Mouse (Mus musculus) heart, embryonic 13.5 days (tissue): ENCODE results near the gene Nutm1. TPM values are rescaled to one million over a fixed set of nuclear protein-coding genes. Genes with fewer than 3 reads are reported as not detected.

Experiments
- ATAC-seq: fragments of 200-750 bp; cut with Nextera tagmentation; 2 replicates; pipeline ENCODE4 v1.8.0; 2017; ENCODE audit warnings: moderate TSS enrichment; ENCODE audit not compliant: insufficient number of reproducible peaks, low FRiP score, low TSS enrichment; ENCODE audit errors: extremely low read depth
- H3K27ac ChIP-seq: fragments of 300-500 bp; sonication (generic); replicated peaks from 2 replicates; pipeline ENCODE4 v1.5.1; 2015; ENCODE audit warnings: moderate library complexity, mild to moderate bottlenecking, inconsistent platforms
- H3K27me3 ChIP-seq: fragments of 300-500 bp; sonication (generic); replicated peaks from 2 replicates; pipeline ENCODE4 v1.6.1; 2015; ENCODE audit warnings: mild to moderate bottlenecking, inconsistent platforms
- H3K36me3 ChIP-seq: fragments of 300-500 bp; sonication (generic); 2 replicates; pipeline ENCODE4 v1.6.1; 2015; ENCODE audit warnings: mild to moderate bottlenecking, inconsistent platforms
- H3K4me1 ChIP-seq: fragments of 300-500 bp; sonication (generic); 2 replicates; pipeline ENCODE4 v1.6.1; 2015; ENCODE audit warnings: inconsistent platforms
- H3K4me2 ChIP-seq: fragments of 300-500 bp; sonication (generic); 2 replicates; pipeline ENCODE4 v1.6.1; 2015; ENCODE audit warnings: inconsistent platforms, mild to moderate bottlenecking, moderate library complexity
- H3K4me3 ChIP-seq: fragments of 300-500 bp; sonication (generic); 2 replicates; pipeline ENCODE4 v1.5.1; 2015; ENCODE audit warnings: moderate library complexity, mild to moderate bottlenecking, inconsistent platforms
- H3K9ac ChIP-seq: fragments of 300-500 bp; sonication (generic); 2 replicates; pipeline ENCODE4 v1.6.1; 2015; ENCODE audit warnings: inconsistent platforms, mild to moderate bottlenecking, moderate library complexity
- H3K9me3 ChIP-seq: fragments of 300-500 bp; sonication (generic); 2 replicates; pipeline ENCODE4 v1.6.1; 2016; ENCODE audit warnings: inconsistent platforms
- WGBS: fragments of 180-500 bp; shearing (Covaris S2); methylation state at CpG from one replicate; pipeline ENCODE4 v1.1.7; 2015; ENCODE audit warnings: mixed read lengths; 5-methylcytosine and 5-hydroxymethylcytosine counted together
- polyA plus RNA-seq: library from polyadenylated mRNA; unstranded; fragments of >200 nt; fragmentation: Nextera tagmentation; extraction: Ambion mirVana; gene quantifications from 2 replicates; pipeline ENCODE4 v1.2.1, GENCODE M21; 2015

Gene Nutm1
- polyA plus RNA-seq, 1 experiment from 2014 or later: 0.05 TPM

DNA sequence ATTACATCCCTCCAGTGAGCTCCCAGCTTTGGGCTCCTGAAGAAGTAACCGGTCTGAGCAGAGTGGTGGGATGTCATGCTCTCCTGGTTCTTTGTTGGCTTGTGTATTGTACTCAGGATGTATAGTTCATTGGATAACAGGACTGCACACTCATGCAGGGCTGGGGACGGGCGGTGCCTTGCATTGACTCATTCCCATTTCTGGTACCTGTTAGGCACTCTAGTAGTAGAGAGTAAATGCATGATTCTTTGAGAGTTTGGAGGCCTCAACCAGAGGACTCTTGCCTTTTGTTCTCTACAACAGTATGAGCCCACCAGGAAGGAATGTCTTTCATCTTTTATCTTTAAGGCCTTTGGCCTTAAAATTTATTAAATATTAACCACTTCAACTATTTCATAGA, 17.8 kb upstream of the Nutm1 start:
- Histone ChIP-seq H3K27ac (no peak overlapping the region), H3K4me2 (no peak overlapping the region), H3K27me3 (no peaks in the 10 kb centered on the region), H3K9ac (no peak overlapping the region), H3K36me3 (peaks cover 14% of the 10 kb centered on the region), H3K9me3 (no peaks in the 10 kb centered on the region), H3K4me1 (no peaks in the 10 kb centered on the region; the same call in 1 of the 2 replicates), H3K4me3 (no peak overlapping the region)
- 94% methylated on average over 3 of the region's 3 CpGs for WGBS
- no peak for ATAC-seq

DNA sequence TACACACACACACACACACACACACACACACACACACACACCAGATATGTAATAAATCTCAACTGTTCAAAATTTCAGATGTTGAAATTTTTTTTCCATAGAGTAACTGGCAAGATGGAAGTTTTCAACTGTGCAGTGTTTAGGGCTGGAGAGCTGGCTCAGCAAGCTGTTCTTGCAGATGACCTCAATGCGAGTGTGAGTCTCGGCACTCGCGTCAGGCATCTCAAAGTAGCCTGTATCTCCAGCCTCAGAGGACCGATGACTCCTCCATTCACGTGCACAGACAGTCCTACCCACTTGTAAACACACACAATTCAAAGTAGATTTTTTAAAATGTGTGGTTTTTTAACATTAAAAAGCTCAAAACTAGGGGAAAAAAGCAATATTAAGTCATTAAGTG, 14.4 kb upstream of the Nutm1 start:
- H3K4me2 ChIP-seq: no peak overlapping the region
- no peak overlapping the region for H3K9ac ChIP-seq
- H3K9me3 ChIP-seq: no peaks in the 10 kb centered on the region
- no peaks in the 10 kb centered on the region for H3K27me3 ChIP-seq
- no peak for ATAC-seq
- peaks cover 17% of the 10 kb centered on the region for H3K36me3 ChIP-seq
- H3K27ac ChIP-seq: no peak overlapping the region
- peaks cover 25% of the 10 kb centered on the region for H3K4me1 ChIP-seq
- no peak overlapping the region for H3K4me3 ChIP-seq
- WGBS: 81% methylated on average over 6 of the region's 6 CpGs

DNA sequence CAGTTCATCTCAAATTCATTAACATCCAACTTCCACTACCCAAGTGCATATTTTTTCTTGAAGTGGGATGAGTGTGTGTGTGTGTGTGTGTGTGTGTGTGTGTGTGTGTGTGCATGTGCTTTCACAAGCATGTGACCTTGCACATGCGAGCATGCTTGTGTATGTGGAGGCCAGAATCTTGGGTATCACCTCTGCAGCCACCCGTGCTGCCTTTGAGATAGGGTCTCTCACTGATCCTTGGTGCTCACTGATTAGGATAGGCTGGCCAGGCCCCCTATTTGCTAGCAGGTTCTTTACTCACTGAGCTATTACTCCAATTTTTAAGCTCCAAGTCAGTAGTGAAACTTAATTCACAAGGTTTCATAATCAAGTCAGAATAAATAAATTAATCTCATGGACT, 13.8 kb upstream of the Nutm1 start:
- Histone ChIP-seq H3K27ac (no peak overlapping the region), H3K27me3 (no peaks in the 10 kb centered on the region), H3K9ac (no peak overlapping the region), H3K4me1 (peaks cover 29% of the 10 kb centered on the region), H3K9me3 (no peaks in the 10 kb centered on the region), H3K4me2 (no peak overlapping the region), H3K36me3 (peaks cover 17% of the 10 kb centered on the region), H3K4me3 (no peak overlapping the region)
- ATAC-seq: no peak
- WGBS: 65% methylated on average over 2 of the region's 2 CpGs

DNA sequence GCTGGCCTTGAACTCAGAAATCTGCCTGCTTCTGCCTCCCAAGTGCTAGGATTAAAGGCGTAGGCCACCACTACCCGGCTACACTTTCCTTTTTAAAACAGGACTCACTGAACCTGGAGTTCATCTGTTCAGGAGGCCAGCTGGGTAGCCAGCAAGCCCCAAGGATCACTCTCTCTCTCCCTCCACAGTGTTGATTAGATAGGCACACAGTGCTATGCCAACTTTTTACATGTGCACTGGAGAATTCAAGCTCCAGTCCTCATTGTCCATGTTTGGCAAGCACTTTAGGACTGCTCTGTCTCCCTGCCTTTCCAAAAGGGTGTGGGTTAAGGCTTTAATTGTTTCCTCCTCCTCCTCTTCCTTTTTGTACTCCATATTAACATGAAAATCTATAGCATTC, 10.9 kb upstream of the Nutm1 start:
- H3K4me2 ChIP-seq: peak overlapping the region; percentile 28
- H3K36me3 ChIP-seq: peaks cover 9% of the 10 kb centered on the region
- 0 out of 2 replicates have a peak overlapping the region, but pooled peaks have one; percentile 24 for H3K9ac ChIP-seq
- WGBS: 34% methylated on average over 2 of the region's 2 CpGs
- H3K9me3 ChIP-seq: no peaks in the 10 kb centered on the region
- ATAC-seq: no peak
- no peaks in the 10 kb centered on the region for H3K27me3 ChIP-seq
- no peak overlapping the region for H3K4me3 ChIP-seq
- peak overlapping the region; percentile 68 for H3K27ac ChIP-seq
- peaks cover 46% of the 10 kb centered on the region for H3K4me1 ChIP-seq

DNA sequence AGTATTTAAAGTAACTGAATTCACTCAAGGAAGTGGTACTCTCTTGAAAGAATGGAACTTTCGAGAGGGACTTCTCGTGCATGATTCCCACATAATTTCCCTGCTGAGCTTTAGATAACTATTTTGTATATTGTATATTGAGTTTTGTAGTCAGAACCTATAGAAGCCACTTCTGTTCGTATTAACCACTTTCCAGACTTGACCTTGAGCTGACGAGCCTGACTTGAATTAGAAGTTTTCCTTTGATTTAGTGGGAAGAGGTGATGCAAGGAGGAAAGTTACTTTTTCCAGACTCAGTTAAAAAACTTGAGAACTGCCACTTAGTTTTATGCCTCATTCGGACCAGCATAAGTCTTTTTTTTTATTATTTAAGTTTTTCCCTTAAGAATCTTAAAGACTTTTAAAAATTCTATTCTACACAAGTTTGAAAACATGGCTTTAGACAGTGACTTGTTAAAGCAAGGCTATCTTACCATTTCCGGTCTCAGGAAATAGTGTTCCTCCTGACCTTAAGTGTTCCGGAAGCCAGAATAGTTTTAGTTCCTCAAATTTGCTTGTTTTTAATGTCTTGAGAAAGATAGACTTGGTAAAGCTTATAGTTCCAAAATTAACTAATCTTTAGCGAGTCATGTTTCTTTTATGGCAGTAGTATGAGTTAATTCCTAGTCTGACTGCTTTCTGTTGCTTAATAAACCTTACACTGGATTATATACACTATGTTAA, 8.6 kb upstream of the Nutm1 start:
- H3K9ac ChIP-seq: peak overlapping the region; percentile 90
- H3K27ac ChIP-seq: 0 out of 2 replicates have a peak overlapping the region, but pooled peaks have one; percentile 28

DNA sequence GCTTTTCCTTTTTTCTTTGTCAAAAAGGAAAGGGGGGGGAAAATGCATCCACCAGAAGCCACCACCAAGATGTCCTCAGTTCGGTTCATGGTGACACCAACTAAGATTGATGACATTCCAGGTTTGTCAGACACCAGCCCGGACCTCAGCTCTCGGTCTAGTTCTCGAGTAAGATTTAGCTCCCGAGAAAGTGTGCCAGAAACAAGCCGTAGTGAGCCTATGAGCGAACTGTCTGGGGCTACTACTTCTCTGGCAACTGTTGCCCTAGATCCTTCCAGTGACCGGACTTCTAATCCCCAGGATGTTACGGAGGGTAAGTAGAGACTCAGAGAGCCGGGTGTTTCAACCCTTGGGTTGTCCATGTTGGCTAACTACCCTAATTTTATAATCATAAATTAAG, 7.7 kb upstream of the Nutm1 start:
- WGBS: 30% methylated on average over 10 of the region's 10 CpGs
- Histone ChIP-seq H3K4me2 (peak overlapping the region; percentile 80), H3K27me3 (no peaks in the 10 kb centered on the region), H3K27ac (peak overlapping the region; percentile 95), H3K9me3 (no peaks in the 10 kb centered on the region), H3K36me3 (0 out of 2 replicates have a peak, but pooled peaks cover 3% of the 10 kb centered on the region), H3K4me3 (peak overlapping the region; percentile 83), H3K4me1 (peaks cover 62% of the 10 kb centered on the region), H3K9ac (peak overlapping the region; percentile 90)
- no peak for ATAC-seq

More for the DNA sequence above, 8.6 kb upstream of the Nutm1 start:
- H3K36me3 ChIP-seq: 0 out of 2 replicates have a peak, but pooled peaks cover 3% of the 10 kb centered on the region
- WGBS: 54% methylated on average over 8 of the region's 8 CpGs
- peak overlapping the region; percentile 80 for H3K4me2 ChIP-seq
- no peaks in the 10 kb centered on the region for H3K9me3 ChIP-seq
- peaks cover 57% of the 10 kb centered on the region for H3K4me1 ChIP-seq
- no peaks in the 10 kb centered on the region for H3K27me3 ChIP-seq
- peak overlapping the region; percentile 83 for H3K4me3 ChIP-seq
- no peak for ATAC-seq

DNA sequence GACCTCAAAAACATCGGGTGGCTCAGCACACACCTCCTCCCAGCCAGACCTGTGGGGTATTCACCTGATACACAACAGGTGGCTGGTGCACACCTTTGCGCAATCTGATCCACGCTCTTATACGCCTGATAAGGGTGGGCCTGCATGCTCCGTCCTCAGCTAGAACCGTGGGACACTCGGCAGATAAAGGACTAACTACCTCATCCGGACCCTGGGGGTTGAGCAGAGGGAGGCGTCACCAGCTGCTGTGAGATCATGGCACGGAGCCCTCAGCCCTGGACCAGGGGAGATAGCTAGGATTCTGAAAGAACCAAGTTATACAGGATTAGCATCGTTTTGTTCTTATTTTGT, 7.1 kb upstream of the Nutm1 start, which contains the start of gene Gm21985:
Gm21985 (plus strand) TSS at position 73 of the 351 bp plus-strand sequence.
- Histone ChIP-seq H3K4me2 (peak within 1 kb of the TSS; percentile 80), H3K36me3 (0 out of 2 replicates have a peak, but pooled peaks cover 2% of the 10 kb centered on the region), H3K27me3 (no peaks in the 10 kb centered on the region), H3K27ac (peak within 1 kb of the TSS; percentile 95), H3K4me3 (peak within 1 kb of the TSS; percentile 83), H3K4me1 (peaks cover 57% of the 10 kb centered on the region), H3K9ac (peak within 1 kb of the TSS; percentile 90), H3K9me3 (no peaks in the 10 kb centered on the region)
- WGBS: under 1% methylated on average over 11 of the region's 11 CpGs
- peak; percentile 34 for ATAC-seq

DNA sequence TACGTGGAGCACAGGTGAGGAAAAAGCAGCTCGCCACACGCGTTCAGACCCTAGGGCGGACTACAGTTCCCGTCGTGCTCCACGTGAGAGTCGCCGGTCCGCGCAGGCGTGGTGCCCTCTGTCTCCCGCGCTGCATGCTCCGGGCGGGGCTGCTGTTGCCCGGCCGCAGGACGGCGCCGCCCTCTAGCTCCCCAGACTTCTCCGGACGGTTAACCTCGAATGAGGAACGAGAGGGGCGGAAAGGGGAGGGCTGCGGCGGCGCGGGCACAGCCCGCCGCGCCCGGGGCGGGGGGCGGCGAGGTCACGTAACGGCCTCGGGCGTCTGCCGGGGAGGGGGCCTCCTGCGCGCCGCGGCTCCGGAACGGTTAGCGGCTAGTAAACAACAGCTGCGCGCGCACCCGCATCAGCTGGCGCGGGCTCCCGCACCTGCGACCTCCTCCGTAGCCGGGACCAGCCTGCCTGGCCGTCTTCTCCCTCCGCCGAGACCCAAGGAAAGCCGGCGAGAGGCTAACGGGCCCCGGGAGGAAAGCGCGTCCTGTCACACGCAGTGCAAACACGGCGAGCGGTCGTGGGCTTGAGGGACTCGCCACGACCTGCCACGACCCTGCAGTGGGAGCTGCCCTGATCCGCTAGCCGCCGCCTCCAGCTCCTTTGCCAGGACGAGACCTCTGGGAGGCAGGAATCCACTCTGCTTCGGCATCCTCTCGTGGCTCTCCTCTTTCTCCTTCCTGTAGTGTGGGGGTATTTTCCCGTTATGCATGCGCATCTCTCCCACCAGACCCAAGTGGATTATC, 6.6 kb upstream of the Nutm1 start, which contains the start of gene Slc12a6:
Slc12a6 (plus strand) TSS at position 378 of the 794 bp plus-strand sequence.
- peak within 1 kb of the TSS; percentile 95 for H3K27ac ChIP-seq
- peak within 1 kb of the TSS; percentile 90 for H3K9ac ChIP-seq
- peaks cover 55% of the 10 kb centered on the region for H3K4me1 ChIP-seq
- no peaks in the 10 kb centered on the region for H3K36me3 ChIP-seq
- H3K4me2 ChIP-seq: peak within 1 kb of the TSS; percentile 80
- H3K27me3 ChIP-seq: no peaks in the 10 kb centered on the region
- peak; percentile 91 for ATAC-seq
- H3K9me3 ChIP-seq: no peaks in the 10 kb centered on the region
- under 1% methylated on average over 67 of the region's 85 CpGs for WGBS
- peak within 1 kb of the TSS; percentile 83 for H3K4me3 ChIP-seq

DNA sequence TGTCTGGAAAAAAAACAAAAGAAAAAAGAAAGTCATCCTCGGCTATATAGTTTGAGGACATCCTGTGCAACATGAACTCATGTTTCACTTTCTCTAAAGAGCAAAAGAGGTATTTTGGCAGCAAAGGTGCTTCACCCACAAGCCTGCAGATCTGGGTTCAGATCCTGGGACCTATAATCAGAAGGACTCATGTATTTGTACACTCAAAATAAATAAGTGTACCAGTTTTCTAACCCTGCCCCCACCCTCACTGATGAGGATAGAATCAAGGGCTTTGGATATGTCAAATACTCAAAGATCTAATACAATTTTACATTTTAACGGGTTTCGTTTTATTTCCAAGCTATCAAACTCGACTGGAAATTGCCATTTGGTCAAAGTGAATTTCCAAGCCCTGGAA, 5.3 kb upstream of the Nutm1 start:
- Histone ChIP-seq H3K27ac (no peak overlapping the region), H3K36me3 (no peaks in the 10 kb centered on the region), H3K4me3 (no peak overlapping the region), H3K27me3 (no peaks in the 10 kb centered on the region), H3K4me2 (no peak overlapping the region), H3K9ac (no peak overlapping the region), H3K9me3 (no peaks in the 10 kb centered on the region), H3K4me1 (peaks cover 42% of the 10 kb centered on the region)
- ATAC-seq: no peak
- WGBS: 71% methylated on average over 4 of the region's 4 CpGs

DNA sequence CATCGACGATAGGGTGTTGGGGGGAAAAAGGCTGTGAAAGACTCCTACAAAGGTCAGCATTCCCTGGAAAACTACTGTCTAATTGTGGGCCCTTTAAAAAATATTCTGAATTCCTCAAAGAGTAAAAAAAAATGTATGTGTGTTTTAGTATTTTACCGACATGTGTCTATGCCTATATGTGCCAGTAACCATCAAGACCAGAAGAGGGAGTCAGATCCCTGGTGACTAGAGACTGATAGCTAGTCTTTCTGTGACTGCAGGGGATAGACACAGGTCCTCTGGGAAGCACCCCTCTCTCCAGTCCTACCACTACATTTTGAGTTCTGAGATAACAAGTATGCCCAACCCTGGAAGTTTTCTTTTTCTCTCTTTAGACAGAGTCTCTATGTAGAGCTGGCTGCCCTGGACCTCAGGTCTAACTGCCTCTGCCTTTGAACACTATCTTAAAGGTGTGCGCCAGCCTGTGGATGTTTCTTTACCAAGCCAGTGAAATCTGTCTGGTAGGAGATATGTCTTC, 3.7 kb upstream of the Nutm1 start:
- no peaks in the 10 kb centered on the region for H3K9me3 ChIP-seq
- WGBS: 30% methylated on average over 4 of the region's 4 CpGs
- peaks cover 32% of the 10 kb centered on the region for H3K4me1 ChIP-seq
- no peak for ATAC-seq
- peak overlapping the region; percentile 85 for H3K9ac ChIP-seq
- H3K27ac ChIP-seq: no peak overlapping the region
- no peaks in the 10 kb centered on the region for H3K27me3 ChIP-seq
- H3K4me3 ChIP-seq: peak overlapping the region; percentile 79
- no peaks in the 10 kb centered on the region for H3K36me3 ChIP-seq
- peak overlapping the region; percentile 83 for H3K4me2 ChIP-seq
